Mouse (Mus musculus) E14TG2a.4 (cell line): ENCODE data around the gene Coro2b.

Experiments used
- CTCF ChIP-seq: conservative IDR thresholded peaks from 2 replicates; pipeline ENCODE4 v1.5.1; 2014; ENCODE audit warnings: low read length
- NANOG ChIP-seq: IDR thresholded peaks from 2 replicates; pipeline ENCODE4 v1.6.1; 2014; ENCODE audit warnings: borderline replicate concordance, low read length, mixed read lengths

GRCm38 (mm10) chr9:62502361-62502760 lies 34.5 kb downstream of the Coro2b start:
- no peak for TF ChIP-seq CTCF
- no peak for TF ChIP-seq NANOG
